Mouse (Mus musculus): ENCODE measurements around the gene 6430548M08Rik. TPM values are rescaled to one million over a fixed set of nuclear protein-coding genes. Genes with fewer than 3 reads are reported as not detected.

Gene 6430548M08Rik
- polyA plus RNA-seq, 1 experiment from 2014 or later, result 3.0 TPM

DNA sequence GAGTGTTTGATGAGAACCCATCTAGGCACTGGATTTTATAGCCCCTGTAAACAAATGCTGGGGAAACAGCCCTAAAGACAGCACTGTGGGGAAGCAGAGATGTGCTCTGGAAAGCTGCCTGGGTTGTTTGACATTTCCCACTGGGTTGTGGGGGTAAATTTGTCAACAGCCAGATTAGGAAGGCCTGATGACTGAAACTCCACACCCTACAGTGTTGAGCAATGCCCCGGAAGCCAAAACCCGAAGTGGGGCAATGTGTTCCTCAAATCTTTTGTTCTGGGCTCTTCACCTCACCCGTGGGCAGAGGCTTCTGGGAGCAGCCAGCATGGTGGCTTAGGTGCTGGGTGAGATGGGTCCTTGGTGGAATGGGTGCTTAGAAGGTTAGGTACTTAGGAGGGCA, 4.8 kb upstream of the 6430548M08Rik start:
- H3K9ac ChIP-seq (replicated peaks), result no peak overlapping the region
- WGBS, result 31% methylated on average over 3 of the region's 3 CpGs

GRCm38 (mm10) chr8:120110966-120111365, 3.0 kb upstream of the 6430548M08Rik start:
- H3K4me2 ChIP-seq, result no peak overlapping the region
- 88% methylated on average over 4 of the region's 4 CpGs for WGBS
- no peaks in the 10 kb centered on the region for H3K9me3 ChIP-seq
- ATAC-seq (ENCODE audit: insufficient number of reproducible peaks, insufficient read depth, low FRiP score, low TSS enrichment, low read depth), result no peak
- peaks cover 38% of the 10 kb centered on the region for H3K27me3 ChIP-seq
- no peak overlapping the region for H3K27ac ChIP-seq
- H3K4me3 ChIP-seq (replicated peaks), result no peak overlapping the region
- no peaks in the 10 kb centered on the region for H3K36me3 ChIP-seq
- H3K9ac ChIP-seq (replicated peaks), result no peak overlapping the region
- H3K4me1 ChIP-seq (replicated peaks), result peaks cover 15% of the 10 kb centered on the region

More for the DNA sequence above, 4.8 kb upstream of the 6430548M08Rik start:
- no peaks in the 10 kb centered on the region for H3K9me3 ChIP-seq
- H3K27me3 ChIP-seq, result peaks cover 20% of the 10 kb centered on the region
- H3K27ac ChIP-seq, result no peak overlapping the region
- H3K4me1 ChIP-seq (replicated peaks), result peaks cover 9% of the 10 kb centered on the region
- H3K4me2 ChIP-seq, result no peak overlapping the region
- no peak for ATAC-seq (ENCODE audit: insufficient number of reproducible peaks, insufficient read depth, low FRiP score, low TSS enrichment, low read depth)
- H3K4me3 ChIP-seq (replicated peaks), result no peak overlapping the region
- H3K36me3 ChIP-seq, result peaks cover 6% of the 10 kb centered on the region; the same call in 1 of the 2 replicates

- Histone ChIP-seq H3K4me3 (replicated peaks) (no peak overlapping the region), H3K36me3 (no peaks in the 10 kb centered on the region), H3K27ac (no peak overlapping the region), H3K4me1 (replicated peaks) (peaks cover 15% of the 10 kb centered on the region), H3K9ac (replicated peaks) (no peak overlapping the region), H3K9me3 (no peaks in the 10 kb centered on the region), H3K27me3 (peaks cover 43% of the 10 kb centered on the region), H3K4me2 (no peak overlapping the region)
- WGBS, result 75% methylated on average over 4 of the region's 4 CpGs
- ATAC-seq (ENCODE audit: insufficient number of reproducible peaks, insufficient read depth, low FRiP score, low TSS enrichment, low read depth), result no peak
Measured at GRCm38 (mm10) chr8:120111382-120111781, 2.6 kb upstream of the 6430548M08Rik start.

GRCm38 (mm10) chr8:120112535-120112934, 1.4 kb upstream of the 6430548M08Rik start:
- 77% methylated on average over 5 of the region's 5 CpGs for WGBS
- H3K27me3 ChIP-seq, result peaks cover 54% of the 10 kb centered on the region

GRCm38 (mm10) chr8:120113306-120113705, 646 bp upstream of the 6430548M08Rik start:
- H3K9me3 ChIP-seq, result no peaks in the 10 kb centered on the region
- peak; percentile 26; the same call in 1 of the 2 replicates for ATAC-seq (ENCODE audit: insufficient number of reproducible peaks, insufficient read depth, low FRiP score, low TSS enrichment, low read depth)
- peaks cover 59% of the 10 kb centered on the region for H3K27me3 ChIP-seq
- WGBS, result 6% methylated on average over 10 of the region's 10 CpGs
- peak overlapping the region; percentile 72 for H3K4me3 ChIP-seq (replicated peaks)
- H3K9ac ChIP-seq (replicated peaks), result peak overlapping the region; percentile 62
- peak overlapping the region; percentile 93 for H3K4me2 ChIP-seq
- peaks cover 15% of the 10 kb centered on the region for H3K4me1 ChIP-seq (replicated peaks)
- H3K36me3 ChIP-seq, result no peaks in the 10 kb centered on the region
- peak overlapping the region; percentile 41; the same call in 1 of the 2 replicates for H3K27ac ChIP-seq

More at GRCm38 (mm10) chr8:120112535-120112934, 1.4 kb upstream of the 6430548M08Rik start:
- Histone ChIP-seq H3K4me2 (peak overlapping the region; percentile 93; the same call in 1 of the 2 replicates), H3K27ac (no peak overlapping the region), H3K36me3 (no peaks in the 10 kb centered on the region), H3K4me3 (replicated peaks) (no peak overlapping the region), H3K9ac (replicated peaks) (no peak overlapping the region), H3K4me1 (replicated peaks) (peaks cover 15% of the 10 kb centered on the region), H3K9me3 (no peaks in the 10 kb centered on the region)
- no peak for ATAC-seq (ENCODE audit: insufficient number of reproducible peaks, insufficient read depth, low FRiP score, low TSS enrichment, low read depth)

DNA sequence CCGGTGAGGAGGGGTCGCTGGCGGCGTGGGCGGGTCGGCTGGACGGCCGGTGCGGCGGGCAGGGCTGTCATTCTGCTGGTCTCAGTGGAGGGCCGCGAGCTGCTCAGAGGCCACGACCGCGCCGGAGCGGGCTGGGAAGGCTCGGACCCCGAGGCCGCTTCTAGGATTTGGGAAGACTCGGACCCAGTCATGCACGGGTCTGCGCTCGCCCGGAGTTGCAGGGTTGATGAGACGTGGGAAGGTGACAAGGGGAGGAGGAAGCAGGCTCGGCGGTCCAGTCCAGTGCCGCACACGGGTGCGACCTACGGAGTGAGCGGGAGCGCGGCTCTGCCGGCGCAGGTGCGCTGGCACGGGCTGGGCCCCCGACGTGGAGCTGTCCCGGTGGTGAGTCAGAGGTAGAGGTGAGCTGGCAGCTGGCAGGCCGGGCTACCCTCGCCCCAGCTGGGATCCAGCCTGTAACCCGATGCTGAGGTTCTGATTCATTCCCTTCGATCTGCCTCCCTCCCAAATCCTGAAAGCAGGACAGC, 426 bp downstream of the 6430548M08Rik start:
- peak overlapping the region; percentile 93 for H3K4me2 ChIP-seq
- H3K27me3 ChIP-seq, result peaks cover 70% of the 10 kb centered on the region
- no peak overlapping the region for H3K27ac ChIP-seq
- WGBS, result under 1% methylated on average over 46 of the region's 46 CpGs
- H3K4me1 ChIP-seq (replicated peaks), result peaks cover 15% of the 10 kb centered on the region
- H3K36me3 ChIP-seq, result no peaks in the 10 kb centered on the region
- no peaks in the 10 kb centered on the region for H3K9me3 ChIP-seq
- H3K9ac ChIP-seq (replicated peaks), result peak overlapping the region; percentile 70
- peak; percentile 44 for ATAC-seq (ENCODE audit: insufficient number of reproducible peaks, insufficient read depth, low FRiP score, low TSS enrichment, low read depth)
- H3K4me3 ChIP-seq (replicated peaks), result peak overlapping the region; percentile 72

DNA sequence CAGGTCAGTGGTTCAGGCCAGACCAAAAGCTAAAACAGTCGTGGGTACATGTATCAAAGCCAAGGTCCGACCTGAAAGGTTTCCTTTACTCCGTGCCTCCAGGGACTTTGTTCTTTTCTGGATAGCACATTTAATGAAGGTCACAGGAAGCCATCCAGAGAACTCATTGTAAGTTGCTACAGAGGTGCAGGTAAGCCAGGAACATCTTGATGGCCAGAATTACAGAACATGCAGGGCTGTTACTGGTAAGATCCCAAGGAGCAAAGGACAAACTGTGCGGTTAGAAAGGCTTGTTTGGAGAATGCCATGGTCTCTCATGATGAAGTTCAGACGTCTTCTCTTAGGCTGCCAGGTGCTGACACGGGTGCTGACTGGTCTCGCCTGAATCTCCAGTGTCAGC, 2.6 kb downstream of the 6430548M08Rik start:
- Histone ChIP-seq H3K27ac (no peak overlapping the region), H3K4me3 (replicated peaks) (no peak overlapping the region), H3K4me1 (replicated peaks) (peaks cover 22% of the 10 kb centered on the region), H3K4me2 (no peak overlapping the region), H3K9me3 (no peaks in the 10 kb centered on the region), H3K36me3 (no peaks in the 10 kb centered on the region), H3K9ac (replicated peaks) (no peak overlapping the region), H3K27me3 (peaks cover 68% of the 10 kb centered on the region)
- WGBS, result 73% methylated on average over 7 of the region's 7 CpGs
- no peak for ATAC-seq (ENCODE audit: insufficient number of reproducible peaks, insufficient read depth, low FRiP score, low TSS enrichment, low read depth)

DNA sequence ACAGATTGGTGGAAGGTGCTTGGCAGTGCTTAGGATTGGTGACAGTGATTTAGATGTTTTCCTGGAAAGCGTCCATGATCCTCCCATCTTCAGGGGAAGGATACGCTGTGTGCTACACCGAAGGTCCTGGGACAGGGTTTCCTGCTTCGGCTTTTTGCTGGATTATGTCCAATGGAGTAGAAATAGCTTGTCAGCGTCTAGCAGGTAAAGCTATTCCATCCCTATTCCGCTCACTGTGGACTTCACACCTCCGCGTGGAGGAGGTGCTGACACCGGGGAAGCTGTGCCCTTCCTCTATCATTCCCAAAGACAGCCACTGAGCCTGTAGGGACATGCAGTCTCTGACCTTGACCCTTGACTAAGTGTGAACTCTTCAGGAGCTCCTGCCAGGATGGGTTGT, 4.2 kb downstream of the 6430548M08Rik start:
- peaks cover 61% of the 10 kb centered on the region for H3K27me3 ChIP-seq
- no peak overlapping the region for H3K27ac ChIP-seq
- no peaks in the 10 kb centered on the region for H3K9me3 ChIP-seq
- 86% methylated on average over 9 of the region's 9 CpGs for WGBS
- H3K4me1 ChIP-seq (replicated peaks), result peaks cover 17% of the 10 kb centered on the region
- ATAC-seq (ENCODE audit: insufficient number of reproducible peaks, insufficient read depth, low FRiP score, low TSS enrichment, low read depth), result no peak
- no peak overlapping the region for H3K4me2 ChIP-seq
- no peak overlapping the region for H3K9ac ChIP-seq (replicated peaks)
- H3K4me3 ChIP-seq (replicated peaks), result no peak overlapping the region
- H3K36me3 ChIP-seq, result no peaks in the 10 kb centered on the region

GRCm38 (mm10) chr8:120118847-120119246, 4.9 kb downstream of the 6430548M08Rik start:
- Histone ChIP-seq H3K9me3 (no peaks in the 10 kb centered on the region), H3K4me2 (no peak overlapping the region), H3K27ac (no peak overlapping the region), H3K4me1 (replicated peaks) (peaks cover 14% of the 10 kb centered on the region), H3K27me3 (peaks cover 61% of the 10 kb centered on the region), H3K9ac (replicated peaks) (no peak overlapping the region), H3K4me3 (replicated peaks) (no peak overlapping the region), H3K36me3 (no peaks in the 10 kb centered on the region)
- WGBS, result 76% methylated on average over 5 of the region's 5 CpGs
- no peak for ATAC-seq (ENCODE audit: insufficient number of reproducible peaks, insufficient read depth, low FRiP score, low TSS enrichment, low read depth)

GRCm38 (mm10) chr8:120119429-120119828, 5.5 kb downstream of the 6430548M08Rik start:
- peaks cover 10% of the 10 kb centered on the region for H3K4me1 ChIP-seq (replicated peaks)
- H3K9ac ChIP-seq (replicated peaks), result no peak overlapping the region
- no peaks in the 10 kb centered on the region for H3K9me3 ChIP-seq
- no peak overlapping the region for H3K4me2 ChIP-seq
- H3K27me3 ChIP-seq, result peaks cover 57% of the 10 kb centered on the region
- 70% methylated on average over 3 of the region's 3 CpGs for WGBS
- H3K4me3 ChIP-seq (replicated peaks), result no peak overlapping the region
- no peak overlapping the region for H3K27ac ChIP-seq
- ATAC-seq (ENCODE audit: insufficient number of reproducible peaks, insufficient read depth, low FRiP score, low TSS enrichment, low read depth), result no peak
- no peaks in the 10 kb centered on the region for H3K36me3 ChIP-seq

DNA sequence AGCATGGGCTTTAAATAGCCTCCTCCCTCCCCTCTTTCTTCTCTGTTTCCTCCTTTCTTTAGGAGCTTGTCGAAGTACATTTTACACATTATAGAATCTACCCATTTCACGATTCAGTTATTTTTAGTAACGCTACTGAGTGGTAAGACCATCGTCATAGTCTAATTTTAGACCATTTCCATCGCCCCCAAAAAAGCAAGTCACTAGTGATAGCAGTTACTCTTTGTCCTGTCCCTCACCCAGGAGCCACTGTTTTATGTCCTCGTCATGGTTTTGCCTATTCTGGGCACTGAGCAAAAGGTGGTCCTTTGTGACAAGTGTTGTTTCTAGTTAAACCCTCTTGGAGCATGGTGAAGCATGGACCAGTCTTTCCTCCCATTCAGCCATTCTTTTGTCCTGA, 6.0 kb downstream of the 6430548M08Rik start:
- Histone ChIP-seq H3K9ac (replicated peaks) (no peak overlapping the region), H3K9me3 (no peaks in the 10 kb centered on the region), H3K36me3 (no peaks in the 10 kb centered on the region), H3K27me3 (peaks cover 52% of the 10 kb centered on the region), H3K4me1 (replicated peaks) (0 out of 2 replicates have a peak, but pooled peaks cover 8% of the 10 kb centered on the region), H3K27ac (no peak overlapping the region), H3K4me2 (no peak overlapping the region), H3K4me3 (replicated peaks) (no peak overlapping the region)
- no peak for ATAC-seq (ENCODE audit: insufficient number of reproducible peaks, insufficient read depth, low FRiP score, low TSS enrichment, low read depth)
- WGBS, result 84% methylated on average over 6 of the region's 6 CpGs

DNA sequence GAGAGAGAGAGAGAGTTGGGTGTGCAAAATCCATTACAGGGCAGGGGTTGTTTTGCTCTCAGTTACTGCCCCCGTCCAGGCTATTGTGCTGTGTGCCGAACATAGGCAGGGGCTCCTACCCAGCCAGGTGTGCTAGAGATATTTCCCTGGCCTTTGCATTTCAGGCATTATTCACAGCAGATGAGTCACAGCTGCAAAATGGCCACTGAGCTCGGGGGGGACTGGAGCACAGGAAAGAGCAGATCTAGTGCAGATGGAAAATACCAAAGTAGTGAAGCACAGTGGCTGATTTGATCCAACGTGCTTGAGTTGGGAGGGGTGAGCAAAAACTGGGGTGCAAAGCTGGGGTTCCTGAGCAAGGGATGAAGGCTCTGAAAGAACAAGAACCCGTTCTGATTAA, 7.0 kb downstream of the 6430548M08Rik start:
- no peak for ATAC-seq (ENCODE audit: insufficient number of reproducible peaks, insufficient read depth, low FRiP score, low TSS enrichment, low read depth)
- 40% methylated on average over 5 of the region's 5 CpGs for WGBS
- Histone ChIP-seq H3K9ac (replicated peaks) (no peak overlapping the region), H3K4me2 (no peak overlapping the region), H3K4me1 (replicated peaks) (0 out of 2 replicates have a peak, but pooled peaks cover 12% of the 10 kb centered on the region), H3K27ac (no peak overlapping the region), H3K27me3 (peaks cover 42% of the 10 kb centered on the region), H3K36me3 (no peaks in the 10 kb centered on the region), H3K9me3 (no peaks in the 10 kb centered on the region), H3K4me3 (replicated peaks) (no peak overlapping the region)

Measured in limb, embryonic 12.5 days (tissue).